Mouse (Mus musculus): Measurements from ENCODE around the gene Vps52.
"Not testable (repeated sequence)": the region's sequence is repeated elsewhere in the genome, so short reads cannot be mapped to it uniquely, and the experiment has no call there.

Vps52 gene

GRCm38 (mm10) chr17:33941381-33941780, 14.2 kb upstream of the Vps52 start:
- no peak for DNase-seq (ENCODE audit: low spot score)

GRCm38 (mm10) chr17:33943454-33943853, 12.2 kb upstream of the Vps52 start:
- no peak for DNase-seq (ENCODE audit: low spot score)

GRCm38 (mm10) chr17:33947430-33948089, 8.1 kb upstream of the Vps52 start:
- DNase-seq (ENCODE audit: low spot score): no peak

- no peak for DNase-seq (ENCODE audit: low spot score)
Measured at GRCm38 (mm10) chr17:33948090-33948904, 7.3 kb upstream of the Vps52 start.

- DNase-seq (ENCODE audit: low spot score): no peak
Measured at GRCm38 (mm10) chr17:33948905-33949537, 6.6 kb upstream of the Vps52 start.

GRCm38 (mm10) chr17:33950131-33950625, 5.4 kb upstream of the Vps52 start:
- no peak for DNase-seq (ENCODE audit: low spot score)

GRCm38 (mm10) chr17:33951021-33951946, 4.3 kb upstream of the Vps52 start, which contains the start of gene B3galt4:
Gene B3galt4 (minus strand): TSS chr17:33951488.
- DNase-seq (ENCODE audit: low spot score): no peak

- not testable (repeated sequence) for DNase-seq (ENCODE audit: low spot score)
Measured at GRCm38 (mm10) chr17:33952015-33952414, 3.6 kb upstream of the Vps52 start.

- DNase-seq (ENCODE audit: low spot score): no peak
Measured at GRCm38 (mm10) chr17:33952879-33953278, 2.7 kb upstream of the Vps52 start.

- DNase-seq (ENCODE audit: low spot score): no peak
Measured at GRCm38 (mm10) chr17:33953310-33953709, 2.3 kb upstream of the Vps52 start.

- DNase-seq (ENCODE audit: low spot score): no peak
Measured at GRCm38 (mm10) chr17:33953961-33954565, 1.5 kb upstream of the Vps52 start.

GRCm38 (mm10) chr17:33954646-33955554, 712 bp upstream of the Vps52 start:
- DNase-seq (ENCODE audit: low spot score): no peak

- no peak for DNase-seq (ENCODE audit: low spot score)
Measured at GRCm38 (mm10) chr17:33956336-33956735, 724 bp downstream of the Vps52 start.

GRCm38 (mm10) chr17:33957493-33957892, 1.9 kb downstream of the Vps52 start:
- no peak for DNase-seq (ENCODE audit: low spot score)

GRCm38 (mm10) chr17:33958451-33958850, 2.8 kb downstream of the Vps52 start:
- no peak for DNase-seq (ENCODE audit: low spot score)

GRCm38 (mm10) chr17:33959135-33959534, 3.5 kb downstream of the Vps52 start:
- no peak for DNase-seq (ENCODE audit: low spot score)

GRCm38 (mm10) chr17:33959948-33960347, 4.3 kb downstream of the Vps52 start:
- no peak for DNase-seq (ENCODE audit: low spot score)

GRCm38 (mm10) chr17:33962876-33963275, 7.3 kb downstream of the Vps52 start:
- DNase-seq (ENCODE audit: low spot score): no peak

GRCm38 (mm10) chr17:33965082-33965845, 9.7 kb downstream of the Vps52 start:
- DNase-seq (ENCODE audit: low spot score): no peak

Measured in layer of hippocampus, adult 9-10 months (tissue).